Mouse (Mus musculus): ENCODE results near the gene Prkg1. TPM values are rescaled to one million over a fixed set of nuclear protein-coding genes. Genes with fewer than 3 reads are reported as not detected.
A peak's percentile ranks its signal among the peaks of the same experiment; 100 is the strongest.
"Not testable (repeated sequence)": the region's sequence is repeated elsewhere in the genome, so short reads cannot be mapped to it uniquely, and the experiment has no call there.

Gene Prkg1
- polyA plus RNA-seq, 1 experiment from 2014 or later: 8.1 TPM

GRCm38 (mm10) chr19:31383881-31384280 lies 381.0 kb downstream of the Prkg1 start:
- Histone ChIP-seq H3K27me3 (replicated peaks) (no peaks in the 10 kb centered on the region), H3K9ac (replicated peaks) (no peak overlapping the region), H3K36me3 (no peaks in the 10 kb centered on the region), H3K4me1 (peaks cover 13% of the 10 kb centered on the region), H3K4me2 (no peak overlapping the region), H3K4me3 (replicated peaks) (no peak overlapping the region), H3K27ac (replicated peaks) (0 out of 2 replicates have a peak overlapping the region, but pooled peaks have one; percentile 4), H3K9me3 (replicated peaks) (no peaks in the 10 kb centered on the region)
- WGBS: 49% methylated on average over 5 of the region's 5 CpGs
- ATAC-seq (ENCODE audit: low FRiP score): peak; percentile 90

- H3K27ac ChIP-seq (replicated peaks): no peak overlapping the region
Observed at GRCm38 (mm10) chr19:31370106-31370505, 394.7 kb downstream of the Prkg1 start.

DNA sequence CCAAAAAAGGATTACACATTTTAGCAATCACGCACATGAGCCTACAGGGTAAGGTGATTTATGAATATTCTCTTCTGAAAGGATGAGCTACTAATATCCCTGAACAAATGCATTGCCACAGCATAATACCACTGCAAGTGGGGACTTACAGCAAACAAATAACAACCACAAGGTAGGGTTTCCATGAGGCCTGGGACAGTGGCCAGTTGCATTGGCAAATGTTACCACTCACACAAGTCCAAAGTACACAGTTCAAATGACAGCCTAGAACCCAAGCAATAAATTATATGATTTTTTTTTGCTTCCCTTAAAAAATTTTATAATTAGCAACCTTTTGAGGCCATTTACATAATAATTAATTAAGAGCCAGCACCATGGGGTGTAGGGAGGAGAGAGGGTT lies 395.7 kb downstream of the Prkg1 start:
- Histone ChIP-seq H3K27me3 (replicated peaks) (no peaks in the 10 kb centered on the region), H3K9me3 (replicated peaks) (no peaks in the 10 kb centered on the region), H3K36me3 (no peaks in the 10 kb centered on the region), H3K4me1 (no peaks in the 10 kb centered on the region), H3K9ac (replicated peaks) (no peak overlapping the region), H3K27ac (replicated peaks) (no peak overlapping the region), H3K4me2 (no peak overlapping the region), H3K4me3 (replicated peaks) (no peak overlapping the region)
- 78% methylated on average over 1 of the region's 1 CpGs for WGBS
- no peak for ATAC-seq (ENCODE audit: low FRiP score)

More at GRCm38 (mm10) chr19:31370106-31370505, 394.7 kb downstream of the Prkg1 start:
- H3K9me3 ChIP-seq (replicated peaks): no peaks in the 10 kb centered on the region
- H3K4me3 ChIP-seq (replicated peaks): no peak overlapping the region
- WGBS: 79% methylated on average over 1 of the region's 1 CpGs
- H3K4me2 ChIP-seq: no peak overlapping the region
- H3K27me3 ChIP-seq (replicated peaks): no peaks in the 10 kb centered on the region
- no peaks in the 10 kb centered on the region for H3K36me3 ChIP-seq
- no peak for ATAC-seq (ENCODE audit: low FRiP score)
- H3K4me1 ChIP-seq: no peaks in the 10 kb centered on the region
- H3K9ac ChIP-seq (replicated peaks): no peak overlapping the region

DNA sequence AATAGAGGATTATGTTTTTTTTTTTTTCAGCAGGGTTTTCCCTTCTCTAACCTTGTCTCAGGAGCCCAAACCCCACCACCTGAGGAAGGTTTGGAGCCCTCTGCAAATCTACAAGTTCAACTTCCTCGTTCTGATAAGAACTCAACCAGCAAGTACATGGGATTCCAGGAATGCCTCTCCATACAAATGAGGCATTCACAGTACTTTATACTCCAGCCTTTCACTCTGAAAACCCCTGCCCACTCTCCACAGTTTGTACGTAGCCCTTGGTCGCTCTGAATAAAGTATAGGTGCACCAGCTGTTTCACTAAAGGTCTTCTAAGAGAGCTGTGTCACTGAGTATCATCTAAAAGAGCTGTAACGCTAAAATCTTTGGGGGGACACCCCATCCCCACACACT lies 402.8 kb downstream of the Prkg1 start:
- WGBS: 85% methylated on average over 4 of the region's 4 CpGs
- ATAC-seq (ENCODE audit: low FRiP score): no peak
- no peak overlapping the region for H3K9ac ChIP-seq (replicated peaks)
- H3K4me2 ChIP-seq: no peak overlapping the region
- H3K9me3 ChIP-seq (replicated peaks): no peaks in the 10 kb centered on the region
- no peaks in the 10 kb centered on the region for H3K36me3 ChIP-seq
- 0 out of 2 replicates have a peak overlapping the region, but pooled peaks have one; percentile 39 for H3K27ac ChIP-seq (replicated peaks)
- H3K4me3 ChIP-seq (replicated peaks): no peak overlapping the region
- H3K27me3 ChIP-seq (replicated peaks): no peaks in the 10 kb centered on the region
- 0 out of 2 replicates have a peak, but pooled peaks cover 3% of the 10 kb centered on the region for H3K4me1 ChIP-seq

DNA sequence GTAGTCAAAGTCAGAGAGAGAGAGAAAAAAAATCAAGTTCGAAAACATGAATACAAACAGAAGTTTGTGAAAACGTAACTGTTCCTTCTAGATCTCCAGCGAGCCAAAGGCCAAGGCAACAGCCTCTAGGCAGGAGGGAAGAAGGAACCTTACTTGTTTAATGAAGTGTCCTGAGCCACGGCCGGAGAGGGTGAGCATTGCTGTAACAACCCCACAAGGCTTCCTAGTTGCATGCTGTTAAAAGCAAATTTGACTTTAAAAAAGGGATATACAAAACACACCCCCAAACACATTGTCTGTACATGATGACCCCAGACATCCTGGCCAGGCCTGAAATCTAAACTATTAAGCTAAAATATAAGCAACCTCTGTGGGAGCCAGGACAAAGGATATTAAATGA lies 403.3 kb downstream of the Prkg1 start:
- no peak overlapping the region for H3K4me3 ChIP-seq (replicated peaks)
- 70% methylated on average over 5 of the region's 5 CpGs for WGBS
- H3K9ac ChIP-seq (replicated peaks): no peak overlapping the region
- ATAC-seq (ENCODE audit: low FRiP score): no peak
- H3K4me1 ChIP-seq: 0 out of 2 replicates have a peak, but pooled peaks cover 3% of the 10 kb centered on the region
- H3K4me2 ChIP-seq: no peak overlapping the region
- H3K27ac ChIP-seq (replicated peaks): peak overlapping the region; percentile 39; the same call in 1 of the 2 replicates
- no peaks in the 10 kb centered on the region for H3K36me3 ChIP-seq
- H3K9me3 ChIP-seq (replicated peaks): no peaks in the 10 kb centered on the region
- H3K27me3 ChIP-seq (replicated peaks): no peaks in the 10 kb centered on the region

DNA sequence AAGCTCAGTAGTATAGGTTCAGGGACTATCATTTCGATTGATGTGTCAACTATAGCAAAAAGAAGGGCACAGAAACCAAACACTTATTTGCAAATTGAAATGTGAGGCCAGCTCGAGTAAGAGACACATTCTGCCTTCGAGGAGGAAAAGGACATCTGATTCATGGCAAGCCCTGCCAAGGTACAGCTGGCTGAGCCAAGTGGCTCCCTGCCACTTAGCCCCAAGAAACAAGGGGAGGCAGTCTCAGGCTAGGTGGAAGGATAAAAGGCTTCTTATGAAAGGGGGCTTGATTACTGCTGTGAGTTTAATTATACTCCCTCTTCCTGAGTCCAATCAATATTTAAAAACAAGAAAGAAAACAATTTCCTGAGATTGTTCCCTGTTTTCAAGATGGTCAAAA lies 403.7 kb downstream of the Prkg1 start:
- ATAC-seq (ENCODE audit: low FRiP score): peak; percentile 79
- Histone ChIP-seq H3K27ac (replicated peaks) (0 out of 2 replicates have a peak overlapping the region, but pooled peaks have one; percentile 39), H3K4me1 (0 out of 2 replicates have a peak, but pooled peaks cover 3% of the 10 kb centered on the region), H3K4me3 (replicated peaks) (no peak overlapping the region), H3K9me3 (replicated peaks) (no peaks in the 10 kb centered on the region), H3K9ac (replicated peaks) (no peak overlapping the region), H3K4me2 (no peak overlapping the region), H3K36me3 (no peaks in the 10 kb centered on the region), H3K27me3 (replicated peaks) (no peaks in the 10 kb centered on the region)
- 59% methylated on average over 3 of the region's 3 CpGs for WGBS

DNA sequence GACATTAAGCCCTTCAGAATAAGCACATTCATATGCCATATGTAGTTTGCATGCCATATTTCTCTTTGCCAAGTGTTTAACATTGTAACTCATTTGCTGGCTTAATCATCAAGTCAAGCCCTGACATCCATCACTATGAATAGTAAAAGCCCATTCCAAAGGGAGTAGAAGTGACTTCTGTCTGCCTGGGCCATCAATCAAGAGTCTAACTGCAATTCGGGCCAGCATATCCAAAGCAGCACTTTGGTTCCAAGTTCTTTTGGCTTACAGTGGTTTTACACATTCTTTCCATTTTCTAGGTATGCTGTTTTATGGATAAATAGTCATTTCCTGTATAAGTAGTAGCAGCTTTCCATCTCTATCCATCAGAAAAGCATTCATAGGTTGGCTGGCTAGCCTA lies 409.9 kb downstream of the Prkg1 start:
- no peaks in the 10 kb centered on the region for H3K9me3 ChIP-seq (replicated peaks)

GRCm38 (mm10) chr19:31352784-31353183 lies 412.0 kb downstream of the Prkg1 start:
- not testable (repeated sequence) for H3K4me1 ChIP-seq; H3K27me3 ChIP-seq (replicated peaks); ATAC-seq (ENCODE audit: low FRiP score); H3K9ac ChIP-seq (replicated peaks); H3K4me3 ChIP-seq (replicated peaks); H3K4me2 ChIP-seq; H3K9me3 ChIP-seq (replicated peaks); H3K36me3 ChIP-seq; H3K27ac ChIP-seq (replicated peaks)

More for the DNA sequence above, 409.9 kb downstream of the Prkg1 start:
- H3K27ac ChIP-seq (replicated peaks): no peak overlapping the region
- H3K4me1 ChIP-seq: peaks cover 6% of the 10 kb centered on the region
- H3K9ac ChIP-seq (replicated peaks): no peak overlapping the region
- 73% methylated on average over 1 of the region's 1 CpGs for WGBS
- H3K4me3 ChIP-seq (replicated peaks): no peak overlapping the region
- no peak overlapping the region for H3K4me2 ChIP-seq
- no peaks in the 10 kb centered on the region for H3K27me3 ChIP-seq (replicated peaks)
- H3K36me3 ChIP-seq: no peaks in the 10 kb centered on the region
- no peak for ATAC-seq (ENCODE audit: low FRiP score)

GRCm38 (mm10) chr19:31351796-31352195 lies 413.0 kb downstream of the Prkg1 start:
- Histone ChIP-seq H3K27me3 (replicated peaks) (no peaks in the 10 kb centered on the region), H3K9ac (replicated peaks) (no peak overlapping the region), H3K36me3 (no peaks in the 10 kb centered on the region), H3K4me2 (no peak overlapping the region), H3K4me1 (peaks cover 6% of the 10 kb centered on the region), H3K4me3 (replicated peaks) (no peak overlapping the region), H3K9me3 (replicated peaks) (no peaks in the 10 kb centered on the region), H3K27ac (replicated peaks) (0 out of 2 replicates have a peak overlapping the region, but pooled peaks have one; percentile 9)
- 25% methylated on average over 3 of the region's 3 CpGs for WGBS
- no peak for ATAC-seq (ENCODE audit: low FRiP score)

DNA sequence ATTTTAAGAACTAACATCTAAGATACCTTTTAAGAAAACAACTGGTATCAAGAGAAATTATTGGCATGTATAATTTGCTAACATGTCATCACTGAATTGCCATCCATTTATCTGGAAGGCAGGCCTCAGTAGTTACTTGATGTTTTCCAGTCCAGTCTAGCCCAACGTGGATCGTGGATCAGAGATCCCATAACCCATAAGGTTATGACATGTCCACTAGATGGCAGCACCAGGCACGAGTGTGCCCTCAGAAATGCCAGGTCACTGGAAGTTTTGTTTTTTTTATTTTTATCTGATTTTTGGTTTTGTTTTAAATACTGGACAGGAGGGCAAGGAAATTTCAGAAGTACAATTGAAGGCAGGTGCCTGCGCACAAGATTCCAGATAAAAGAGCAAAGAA lies 422.7 kb downstream of the Prkg1 start:
- Histone ChIP-seq H3K9me3 (replicated peaks) (no peaks in the 10 kb centered on the region), H3K36me3 (no peaks in the 10 kb centered on the region), H3K4me2 (no peak overlapping the region), H3K4me1 (no peaks in the 10 kb centered on the region), H3K4me3 (replicated peaks) (no peak overlapping the region), H3K27me3 (replicated peaks) (no peaks in the 10 kb centered on the region), H3K9ac (replicated peaks) (no peak overlapping the region), H3K27ac (replicated peaks) (no peak overlapping the region)
- ATAC-seq (ENCODE audit: low FRiP score): no peak
- WGBS: 29% methylated on average over 4 of the region's 4 CpGs

- Histone ChIP-seq H3K4me2 (no peak overlapping the region), H3K27me3 (replicated peaks) (no peaks in the 10 kb centered on the region), H3K27ac (replicated peaks) (no peak overlapping the region), H3K9me3 (replicated peaks) (no peaks in the 10 kb centered on the region), H3K4me1 (no peaks in the 10 kb centered on the region), H3K36me3 (no peaks in the 10 kb centered on the region), H3K4me3 (replicated peaks) (no peak overlapping the region), H3K9ac (replicated peaks) (no peak overlapping the region)
- WGBS: 62% methylated on average over 1 of the region's 1 CpGs
- ATAC-seq (ENCODE audit: low FRiP score): no peak
Observed at GRCm38 (mm10) chr19:31340898-31341297, 423.9 kb downstream of the Prkg1 start.

DNA sequence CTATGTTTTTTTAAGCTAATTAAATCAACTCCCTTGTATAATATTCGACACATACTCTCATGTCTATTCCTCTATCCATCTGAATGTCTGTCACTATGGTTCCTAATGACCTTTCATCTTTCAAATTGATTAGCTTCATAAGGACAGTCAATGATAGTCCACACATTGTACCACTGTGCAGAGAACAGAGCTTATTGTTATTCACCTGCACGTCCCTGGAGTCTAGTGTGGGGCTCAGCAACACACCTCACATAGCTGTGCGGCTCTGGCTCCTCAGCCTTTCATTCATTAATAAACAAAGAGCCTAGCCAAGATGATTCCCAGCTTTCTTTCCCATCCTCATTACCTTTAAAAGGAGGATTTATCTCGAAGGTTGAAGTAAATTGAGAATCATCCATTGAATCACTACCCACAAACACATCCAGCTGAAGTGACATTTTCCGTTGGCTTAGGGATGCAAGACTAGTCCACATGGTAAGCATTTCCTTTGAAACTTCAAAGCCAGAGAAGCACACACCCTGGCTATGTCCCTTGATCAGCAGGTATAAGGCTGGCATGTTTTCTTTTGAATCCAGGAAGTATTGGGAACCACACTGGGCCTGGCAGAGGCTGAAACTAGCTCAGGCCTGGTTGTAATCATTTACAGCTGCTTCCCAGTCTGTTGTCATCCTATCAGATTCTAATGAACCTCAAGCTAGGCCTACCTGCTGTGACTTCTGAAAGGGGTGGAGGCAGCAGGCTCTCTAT lies 426.3 kb downstream of the Prkg1 start:
- 65% methylated on average over 5 of the region's 5 CpGs for WGBS
- no peak overlapping the region for H3K4me2 ChIP-seq
- no peak overlapping the region for H3K9ac ChIP-seq (replicated peaks)
- H3K36me3 ChIP-seq: no peaks in the 10 kb centered on the region
- H3K4me1 ChIP-seq: no peaks in the 10 kb centered on the region
- H3K27ac ChIP-seq (replicated peaks): no peak overlapping the region
- ATAC-seq (ENCODE audit: low FRiP score): no peak
- no peaks in the 10 kb centered on the region for H3K9me3 ChIP-seq (replicated peaks)
- H3K27me3 ChIP-seq (replicated peaks): no peaks in the 10 kb centered on the region
- H3K4me3 ChIP-seq (replicated peaks): no peak overlapping the region
